Mouse (Mus musculus) kidney, postnatal 36 days (tissue): ENCODE data around the gene Ralgapa2.

Source experiments
- DNase-seq, 2 experiments: peaks; one replicate each; pipeline ENCODE4 v3.0.0; 2021 to 2022; ENCODE audit warnings: mixed read lengths in 2 of 2

Gene Ralgapa2

DNA sequence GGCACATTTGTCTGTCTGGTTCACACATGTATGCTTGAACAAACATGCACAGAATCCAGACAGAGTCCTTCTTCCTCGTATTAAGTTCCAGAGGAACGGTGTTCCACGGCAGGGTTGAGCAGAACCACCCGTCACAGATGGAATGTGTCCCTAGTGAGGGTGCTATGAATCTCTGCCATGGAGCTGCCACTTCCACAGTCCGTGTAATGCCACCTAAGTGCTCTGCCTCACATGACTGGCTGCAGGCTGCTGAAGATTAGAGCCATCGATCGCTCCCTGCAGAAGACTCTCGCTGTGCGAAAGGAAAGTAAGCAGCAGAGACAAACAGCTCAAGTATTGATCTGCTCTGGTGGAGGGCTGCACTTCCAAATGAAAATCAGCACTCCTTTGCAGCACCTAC, 218.6 kb downstream of the Ralgapa2 start:
- DNase-seq = no peak

DNA sequence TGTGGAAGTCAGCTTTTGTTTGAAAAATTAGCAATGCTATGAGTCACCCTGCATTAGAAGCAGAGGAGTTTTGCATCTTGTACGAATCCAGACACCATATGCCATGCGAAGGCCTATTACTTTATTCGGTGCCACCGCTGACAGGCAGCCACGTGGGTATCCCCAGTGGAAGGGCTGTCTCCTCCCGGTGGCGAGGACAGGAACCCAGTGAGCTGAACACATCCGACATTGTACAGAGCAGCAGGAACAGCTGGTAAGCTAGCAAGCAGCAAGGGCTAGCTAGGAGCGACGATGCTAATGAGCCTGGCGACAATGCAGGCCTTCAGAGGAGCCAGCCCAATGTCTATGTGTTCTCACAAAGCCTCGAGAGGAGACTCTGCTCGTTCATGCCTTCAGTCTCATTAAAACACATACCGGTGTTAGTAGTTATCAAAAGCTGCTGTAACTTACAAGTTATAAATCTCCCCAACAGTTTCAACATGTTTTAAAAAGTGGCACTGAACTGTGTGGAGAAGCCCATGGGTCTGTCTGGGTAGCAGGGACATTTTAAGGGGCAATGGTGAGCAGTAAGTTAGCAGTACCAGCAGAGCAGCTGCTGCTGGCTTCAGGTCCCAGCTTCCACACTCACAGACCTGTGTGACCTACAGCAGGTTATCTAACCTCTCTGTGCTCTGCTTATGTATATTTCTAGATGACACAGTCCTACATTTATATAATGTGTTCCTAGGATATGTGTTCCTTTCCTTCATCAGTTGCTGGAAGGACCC, 221.1 kb downstream of the Ralgapa2 start:
- no peak for DNase-seq

DNA sequence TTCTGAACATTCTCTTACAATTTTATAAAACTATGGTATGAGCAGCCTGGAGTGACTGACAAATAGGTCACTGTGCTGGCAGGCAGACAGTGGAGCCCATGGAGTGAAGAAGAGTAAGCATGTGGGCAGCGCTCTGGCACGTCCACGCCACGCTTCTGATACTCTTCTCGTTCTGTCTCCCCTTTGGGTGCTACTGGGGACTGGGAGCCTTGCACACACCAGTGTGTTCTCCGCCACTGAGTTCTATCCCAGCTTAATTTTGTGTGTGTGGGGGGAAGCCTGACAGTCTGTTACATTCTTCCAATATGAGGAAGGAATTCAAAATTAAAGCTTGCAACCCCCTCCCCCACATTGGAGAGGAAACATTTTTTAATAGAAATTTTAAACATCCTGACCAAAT, 221.8 kb downstream of the Ralgapa2 start:
- no peak for DNase-seq

DNA sequence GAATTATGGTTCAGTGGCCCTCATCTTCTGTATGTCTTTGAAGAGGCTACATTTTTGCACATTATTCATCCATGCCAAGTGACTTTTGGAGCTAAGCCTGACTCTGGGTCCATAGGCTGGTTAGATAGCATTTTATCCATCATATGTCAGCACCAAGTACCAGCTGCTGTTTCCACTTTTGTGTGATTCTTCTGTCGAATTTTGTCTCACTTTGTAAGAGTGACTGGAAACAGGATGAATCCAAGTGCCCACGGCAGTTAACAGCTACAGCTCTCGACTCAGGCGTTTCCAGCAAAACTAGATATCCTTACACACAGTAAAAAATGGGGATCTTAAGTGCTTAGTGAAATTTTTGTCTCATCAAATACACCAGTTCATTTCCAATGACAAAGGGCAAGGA, 222.8 kb downstream of the Ralgapa2 start:
- no peak for DNase-seq

DNA sequence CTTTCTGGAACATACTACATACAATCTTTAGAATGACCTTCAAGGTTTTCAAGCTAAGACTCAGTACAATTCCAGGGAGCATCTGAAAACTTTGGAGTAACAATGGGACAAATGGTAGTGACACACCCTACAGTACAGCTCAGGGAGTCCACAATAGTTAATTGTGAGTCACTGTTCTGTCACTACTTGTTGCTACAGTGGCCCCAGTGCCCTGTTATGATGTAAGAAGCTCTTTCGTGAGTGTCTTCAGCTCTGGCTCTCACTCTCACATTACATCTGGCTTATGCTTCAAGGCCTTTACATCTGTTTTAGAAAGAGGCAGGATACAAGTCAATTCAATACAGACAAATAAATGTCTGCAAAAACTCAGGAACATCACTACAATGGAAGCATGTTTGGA, 223.8 kb downstream of the Ralgapa2 start:
- no peak for DNase-seq

DNA sequence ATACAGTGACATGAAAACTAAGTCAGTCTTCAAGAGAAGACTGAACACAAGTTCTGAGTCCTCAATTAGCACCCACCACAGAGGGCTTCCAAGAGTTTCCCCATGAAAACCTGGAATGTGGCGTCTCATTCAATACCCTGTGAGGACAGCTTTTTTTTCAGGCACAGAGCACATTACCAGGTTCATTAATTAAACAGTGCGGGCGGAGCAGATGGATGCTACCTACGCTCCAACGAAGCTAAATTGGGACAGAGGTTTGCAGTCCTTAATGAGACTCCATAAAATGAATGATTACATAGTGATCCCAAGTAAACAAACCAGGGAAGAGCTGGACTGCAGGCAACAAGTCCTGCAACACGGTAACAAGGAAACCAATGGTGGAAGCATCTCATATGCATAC, 224.6 kb downstream of the Ralgapa2 start:
- no peak for DNase-seq

DNA sequence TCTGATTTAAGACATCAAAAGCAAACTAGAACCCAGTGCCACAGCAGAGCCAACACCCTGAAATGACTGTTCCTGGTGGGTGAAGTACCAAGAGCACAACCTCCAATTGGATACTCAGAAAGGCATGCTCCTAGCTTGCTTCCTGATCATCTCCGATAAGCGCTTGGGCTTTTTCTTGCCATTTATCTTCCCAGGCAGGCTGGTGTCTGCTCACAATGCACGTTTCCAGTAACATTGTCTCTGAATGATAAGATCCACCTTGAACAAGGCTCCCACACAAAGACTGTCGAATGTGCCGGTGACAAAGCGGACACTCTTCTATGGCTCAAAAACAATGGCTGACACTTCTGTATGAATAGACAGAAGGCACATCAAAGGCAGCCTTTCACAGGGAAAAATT, 230.8 kb downstream of the Ralgapa2 start:
- no peak for DNase-seq

DNA sequence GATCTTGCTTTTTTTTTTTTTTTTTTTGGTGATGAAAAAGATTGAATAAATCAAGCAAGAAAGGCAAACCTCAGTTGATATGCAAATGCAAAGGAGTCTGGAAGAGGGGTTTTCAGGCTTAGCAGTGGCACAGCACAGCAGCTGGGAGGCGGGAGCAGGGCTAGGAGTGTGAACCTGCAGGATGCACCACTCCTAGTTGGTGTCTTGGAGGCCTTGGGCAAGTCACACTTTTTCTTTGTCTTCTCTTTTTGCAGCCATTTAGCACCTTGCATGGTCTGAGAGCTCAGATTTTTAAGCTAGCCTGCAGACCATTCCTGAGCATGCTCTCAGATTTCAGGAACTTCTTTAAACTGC, 231.2 kb downstream of the Ralgapa2 start:
- no peak for DNase-seq

DNA sequence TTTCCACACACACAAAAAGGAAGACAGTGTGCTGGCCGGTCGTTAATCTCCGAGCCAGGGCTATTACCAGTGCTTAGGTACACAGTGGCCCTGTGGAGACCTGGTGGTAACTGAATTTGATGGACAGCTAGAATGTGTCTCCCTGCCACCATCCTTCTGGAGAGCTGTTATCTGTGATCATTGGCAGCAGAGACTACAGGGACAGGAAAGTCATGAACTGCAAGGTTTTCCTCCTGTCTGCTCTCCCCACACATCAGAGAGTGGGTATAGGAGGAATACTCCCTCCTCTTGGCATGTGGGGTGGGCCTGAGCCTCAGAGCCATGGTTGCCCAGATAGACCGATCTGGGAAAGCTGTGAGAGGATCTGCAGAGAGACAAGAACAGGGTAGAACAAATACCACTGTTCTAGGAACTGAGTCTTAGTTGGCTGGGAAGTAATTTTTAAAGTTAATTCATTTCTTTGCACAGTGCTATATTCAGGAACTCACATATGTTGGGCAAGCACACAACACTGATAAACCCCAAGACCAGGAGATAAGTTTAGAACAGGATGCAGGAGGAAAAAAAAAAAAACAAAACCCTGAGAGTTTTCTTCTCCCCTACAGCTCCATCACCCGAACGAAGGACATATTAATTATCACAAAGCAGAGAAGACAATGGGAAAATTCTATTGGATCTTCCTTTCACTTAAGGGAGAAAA, 231.8 kb downstream of the Ralgapa2 start:
- no peak for DNase-seq

DNA sequence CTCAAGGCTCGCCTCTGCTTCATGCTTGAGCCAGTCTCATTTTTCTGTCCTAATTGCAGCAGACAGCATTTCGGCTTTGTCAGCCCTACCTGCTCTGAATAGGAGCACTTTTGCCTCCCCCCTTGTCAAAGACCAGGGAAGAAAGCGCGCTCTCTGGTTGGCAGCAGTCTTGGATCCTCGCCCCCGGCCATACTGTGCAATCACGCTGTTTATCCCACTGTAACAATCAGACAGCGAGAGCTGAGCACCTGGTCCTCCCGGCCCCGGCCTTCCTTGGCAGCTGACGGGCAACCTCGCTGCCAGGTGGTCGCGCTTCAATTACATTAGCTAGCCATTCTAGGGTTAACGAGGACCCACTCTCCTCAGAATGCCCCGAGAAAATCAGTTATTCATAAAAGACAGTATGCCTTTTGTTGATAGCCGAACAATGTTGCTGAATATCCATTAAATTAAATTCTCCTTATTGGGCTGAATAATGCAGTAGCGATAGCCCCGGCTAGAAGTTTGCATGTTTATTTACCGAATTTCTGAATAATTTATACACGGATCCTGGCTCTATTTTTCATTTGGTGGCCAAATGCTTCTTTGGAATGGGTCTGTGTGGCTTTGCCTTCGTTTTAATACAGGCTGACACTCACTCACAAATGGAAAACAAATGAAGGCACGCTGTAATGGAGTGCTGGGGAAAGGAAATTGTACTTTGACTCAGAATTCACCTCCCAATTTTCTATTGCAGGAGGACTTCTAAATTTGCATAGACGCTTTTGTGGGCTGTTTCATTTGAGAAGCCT, 232.5 kb downstream of the Ralgapa2 start:
- DNase-seq = no peak

DNA sequence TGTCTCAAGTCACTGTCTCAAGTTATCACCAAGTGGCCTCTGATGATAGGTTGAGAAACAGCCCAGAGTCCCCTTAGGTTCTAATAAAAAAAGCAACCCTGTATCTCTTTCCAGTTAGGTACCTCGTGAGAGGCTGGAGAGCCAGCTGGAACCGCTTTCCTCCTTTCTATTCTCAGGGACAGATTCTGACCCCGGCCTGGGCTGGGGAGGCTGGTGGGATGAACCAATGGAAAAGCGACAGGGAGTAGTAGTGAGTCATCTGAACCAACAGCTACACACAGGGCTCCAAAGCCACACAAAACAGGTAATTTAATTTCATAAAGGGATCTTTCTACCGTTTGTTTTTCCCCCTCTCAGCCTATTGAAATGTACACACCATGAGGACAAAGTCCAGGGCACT, 233.8 kb downstream of the Ralgapa2 start:
- DNase-seq = peak in 1 of 2 experiments; percentile 12

DNA sequence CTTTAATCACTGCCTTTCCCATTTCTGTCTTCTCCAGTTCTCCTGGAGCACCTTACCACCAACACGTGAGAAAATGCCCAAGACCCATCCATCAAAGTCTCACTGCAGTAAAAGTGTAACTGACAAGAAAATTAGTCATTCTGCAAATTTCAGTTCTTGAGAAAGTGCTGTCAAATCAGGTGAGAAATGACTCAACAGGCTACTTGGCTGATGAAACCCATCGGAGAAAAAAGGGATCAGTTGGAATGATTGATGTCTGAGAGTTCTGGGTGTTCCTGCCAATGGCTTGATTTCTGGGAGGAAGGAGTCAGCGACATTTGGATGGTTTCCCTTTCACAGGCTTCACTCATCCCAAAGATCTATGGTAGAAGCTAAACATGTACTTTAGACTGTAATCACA, 245.6 kb downstream of the Ralgapa2 start:
- no peak for DNase-seq

DNA sequence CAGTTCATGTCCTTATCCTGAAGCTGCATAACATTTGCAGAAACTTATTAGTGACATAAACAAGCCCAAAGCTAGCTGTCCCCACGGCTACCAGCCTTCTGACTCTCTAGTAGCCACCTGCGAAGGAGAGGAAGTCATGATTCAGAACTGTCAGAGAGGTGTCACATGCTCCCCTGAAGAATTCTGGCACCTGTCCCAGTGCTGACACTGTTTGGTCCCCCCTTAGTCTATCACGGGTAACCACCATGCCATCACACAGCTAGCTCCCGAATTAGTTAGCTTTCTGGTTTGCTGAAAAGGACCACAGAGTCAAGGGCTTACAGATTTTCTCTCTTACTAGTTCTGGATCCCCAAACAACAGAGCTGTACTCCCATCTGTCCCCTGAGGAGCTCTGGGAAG, 247.1 kb downstream of the Ralgapa2 start:
- peak; percentile 20 to 32 for DNase-seq

DNA sequence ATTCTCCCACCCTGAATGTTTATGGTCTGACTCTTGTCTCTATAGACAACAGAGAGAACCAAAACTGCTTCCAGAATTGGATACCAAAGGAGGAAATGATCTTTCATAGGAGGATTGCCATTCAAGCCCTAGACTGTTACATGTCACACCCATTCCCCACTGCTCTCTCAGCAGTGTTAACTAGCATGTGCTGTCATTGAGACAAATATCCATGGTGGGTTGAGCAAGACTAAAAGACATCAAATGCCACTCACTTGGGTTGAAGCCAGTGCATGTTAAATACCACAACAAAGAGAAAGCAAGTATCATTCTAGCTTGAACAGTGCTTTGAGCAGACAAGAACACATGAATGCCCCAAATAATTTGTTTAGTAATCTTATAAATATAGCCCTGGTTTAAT, 249.2 kb downstream of the Ralgapa2 start:
- no peak for DNase-seq

DNA sequence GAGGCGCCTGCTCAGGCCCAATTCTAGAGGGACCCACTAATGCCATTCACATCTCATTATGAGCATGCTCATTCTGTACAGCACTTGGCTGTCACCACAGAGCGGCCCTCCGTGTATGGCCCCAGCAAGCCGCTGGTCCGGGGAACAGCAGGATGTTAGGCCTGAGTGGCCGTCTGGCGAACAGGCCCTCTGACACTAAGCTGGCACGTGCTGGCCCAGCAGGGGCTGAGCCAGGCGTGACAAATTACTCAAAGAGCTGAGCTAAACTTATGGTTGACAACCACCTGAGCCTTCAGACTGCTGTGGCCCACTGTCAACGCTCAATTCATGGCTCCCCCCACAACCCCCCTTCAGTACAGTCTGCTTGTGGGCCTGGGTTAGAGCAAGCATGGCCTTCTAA, 249.9 kb downstream of the Ralgapa2 start:
- no peak for DNase-seq

DNA sequence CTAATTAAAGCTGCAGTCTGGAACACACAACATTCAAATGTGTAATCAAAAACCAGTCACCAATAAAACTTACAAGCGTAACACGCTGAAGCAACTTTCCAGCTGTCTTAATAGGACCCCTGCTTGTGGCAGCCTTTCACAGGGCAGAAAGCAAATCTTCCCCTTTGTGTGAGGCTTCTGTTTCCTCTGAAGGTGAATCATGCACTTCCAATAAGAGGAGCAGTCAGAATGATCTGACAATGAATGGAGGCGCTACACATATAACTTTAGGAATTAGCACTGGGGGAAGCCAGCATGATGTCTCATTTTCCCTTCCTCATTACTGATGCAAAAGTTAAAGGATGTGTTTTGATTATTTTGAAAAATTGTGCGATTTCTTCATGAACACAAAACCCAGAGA, 251.0 kb downstream of the Ralgapa2 start:
- DNase-seq = no peak

DNA sequence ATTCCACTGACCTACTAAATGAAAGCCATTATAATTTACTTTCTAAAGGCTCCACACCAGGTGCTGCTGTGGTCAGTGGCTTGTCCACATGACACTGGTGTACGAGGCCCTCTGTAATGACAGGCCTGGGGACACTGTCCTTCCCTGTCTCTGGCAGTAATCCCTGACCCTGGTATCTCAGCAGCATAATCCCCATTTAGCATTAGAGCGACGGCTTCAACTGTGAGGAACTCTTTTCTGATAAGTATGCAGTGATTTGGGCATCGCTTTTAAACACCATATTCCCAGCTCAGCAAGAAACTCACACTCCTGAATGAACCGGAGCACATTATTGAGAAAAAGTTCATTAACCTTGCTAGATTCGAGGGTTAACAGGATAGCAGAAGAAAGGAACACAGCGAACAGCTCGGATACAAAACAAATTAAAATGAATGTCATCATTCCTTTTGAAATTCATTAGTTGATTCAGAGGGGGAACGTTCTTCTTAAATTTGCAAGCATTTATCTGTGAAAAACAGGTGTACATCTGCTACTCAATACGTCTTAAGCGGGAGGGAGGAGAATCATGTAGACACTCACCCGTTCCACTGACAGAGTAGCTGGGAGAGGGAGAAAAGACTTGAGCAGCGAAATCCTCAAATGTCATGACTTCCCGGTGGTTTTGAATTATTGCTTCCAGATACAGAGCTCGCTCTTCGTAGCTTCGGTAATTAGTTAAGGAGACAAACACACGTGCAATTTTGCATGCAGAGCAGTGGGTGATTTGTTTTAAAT, 252.2 kb downstream of the Ralgapa2 start:
- no peak for DNase-seq

DNA sequence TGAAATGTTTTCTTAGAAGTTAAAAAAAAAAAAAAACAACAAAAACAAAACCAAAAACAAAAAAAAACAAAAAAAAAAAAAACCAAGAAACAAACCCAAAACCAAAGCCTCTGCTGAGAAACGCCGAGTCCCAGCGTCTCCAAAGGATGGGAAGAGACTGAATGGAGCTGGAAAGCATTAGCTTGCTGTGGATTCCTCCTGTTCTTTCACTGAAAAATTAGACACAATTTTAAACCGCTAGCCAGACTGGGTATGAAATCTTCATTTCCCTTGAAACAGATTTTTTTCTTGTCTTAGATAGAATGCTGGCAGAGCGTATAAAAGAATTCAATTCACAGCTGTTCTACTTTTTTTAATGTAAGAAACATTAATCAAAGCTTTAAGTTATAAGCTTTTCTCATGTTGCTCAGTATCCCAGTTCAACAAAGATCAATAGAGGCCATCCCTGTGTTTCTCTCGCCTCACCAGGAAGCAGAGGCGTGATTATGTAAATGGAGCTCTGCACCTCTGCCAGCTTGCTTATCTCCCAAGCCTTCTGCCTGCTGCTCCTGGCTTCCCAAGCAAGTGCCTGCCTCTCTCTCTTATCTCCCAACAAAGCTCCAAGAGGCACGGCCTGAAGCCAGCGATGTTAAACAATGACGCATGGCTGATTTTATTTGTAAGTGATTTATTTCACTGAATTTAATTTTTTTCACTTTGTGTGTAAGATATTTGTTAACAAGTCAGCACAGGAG, 253.2 kb downstream of the Ralgapa2 start:
- no peak for DNase-seq

DNA sequence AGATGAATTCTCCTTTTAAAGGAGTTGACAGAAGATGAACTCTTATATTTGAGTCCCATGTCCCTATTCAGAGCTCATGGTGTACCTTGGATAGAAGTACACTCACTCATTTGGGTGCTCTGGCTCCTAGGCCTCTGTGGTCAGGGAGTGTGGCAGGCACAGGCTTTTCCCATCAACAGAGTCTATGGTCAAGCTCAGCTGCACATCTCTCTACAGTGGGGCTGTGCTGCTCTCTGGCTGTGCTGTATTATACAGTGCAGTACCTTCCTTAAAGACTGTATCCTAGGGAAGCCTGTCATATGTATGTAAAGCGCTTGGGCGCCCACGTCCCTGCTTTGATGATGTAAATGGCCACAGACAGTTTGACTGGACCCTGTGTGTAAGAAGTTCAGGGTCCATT, 254.5 kb downstream of the Ralgapa2 start:
- DNase-seq = no peak

DNA sequence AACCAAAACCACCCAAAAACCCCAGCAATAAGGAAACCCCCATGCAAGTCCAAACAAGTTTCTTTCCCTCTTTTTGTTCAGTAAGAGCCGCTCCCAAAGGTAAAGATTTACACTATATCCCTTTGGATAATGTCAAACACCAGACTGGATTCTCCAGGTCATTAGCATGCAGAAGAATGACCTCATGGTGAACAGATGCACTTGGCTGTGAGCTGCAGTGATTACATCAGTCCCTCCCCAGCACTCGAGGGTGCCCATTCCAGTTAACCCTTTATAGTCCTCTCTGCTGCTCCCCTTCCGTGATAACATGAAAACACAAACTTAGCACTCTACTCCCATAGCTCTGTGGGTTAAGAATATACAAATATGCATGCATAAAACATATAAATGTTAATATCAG, 255.1 kb downstream of the Ralgapa2 start:
- no peak for DNase-seq

DNA sequence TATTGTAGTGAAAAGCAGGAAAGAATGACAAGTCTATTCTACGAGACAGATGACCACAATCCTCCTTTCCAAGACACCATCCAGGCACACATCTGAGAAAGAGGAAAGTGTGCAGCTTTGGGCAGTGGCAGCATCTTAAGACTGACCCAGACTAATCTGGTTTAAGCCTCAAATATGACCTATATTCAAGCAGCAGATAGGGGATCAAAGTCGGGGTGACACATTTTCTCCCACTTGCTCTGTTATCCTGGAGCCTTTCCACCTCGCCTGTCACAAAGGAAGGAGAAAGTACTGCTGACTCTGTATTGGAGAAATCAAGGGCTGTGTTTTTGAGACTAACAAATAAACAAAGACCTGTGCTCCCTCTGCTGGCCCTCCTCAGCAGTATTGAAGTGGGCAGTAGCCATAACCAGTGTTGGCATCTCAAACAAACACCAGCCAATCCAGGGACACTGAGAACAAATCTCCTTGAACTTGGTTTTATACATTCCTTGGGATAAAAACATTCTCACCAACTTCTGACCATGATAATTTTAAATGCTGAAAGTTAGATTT, 255.7 kb downstream of the Ralgapa2 start:
- DNase-seq = peak in 1 of 2 experiments; percentile 31

DNA sequence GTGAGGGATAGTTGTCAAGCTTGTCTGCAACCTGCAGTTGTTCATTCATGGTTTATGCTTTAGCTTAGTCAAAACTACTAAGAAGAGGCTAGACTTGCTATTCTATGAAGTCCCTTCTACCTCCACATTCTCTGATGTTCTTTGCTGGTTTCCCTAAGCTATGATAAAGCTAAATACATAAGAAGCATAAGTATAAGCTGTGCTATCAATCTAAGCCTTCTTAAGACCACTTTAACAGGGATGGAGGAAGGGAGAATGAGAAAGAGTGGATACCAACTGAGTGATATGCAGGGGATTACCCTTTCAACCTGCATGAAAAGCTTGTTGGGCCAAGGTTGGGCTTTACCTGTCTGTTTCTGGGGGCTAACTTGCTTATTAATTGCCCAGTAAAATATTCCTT, 256.5 kb downstream of the Ralgapa2 start:
- DNase-seq = no peak
